Mouse (Mus musculus) regulatory T cell (primary cell): ENCODE results near the gene Tpp2.
"Not testable (repeated sequence)": the region's sequence is repeated elsewhere in the genome, so short reads cannot be mapped to it uniquely, and the experiment has no call there.

Experiments used
- in situ Hi-C: fragments of 300-600 bp; cut with MboI, MseI; formaldehyde crosslinking; loops from one replicate; pipeline ENCODE4 v1.15.1; 2025; ENCODE audit warnings: high pct_unique_total_duplicates

The Tpp2 gene

GRCm38 (mm10) chr1:44015556-44015955, 82.1 kb downstream of the Tpp2 start:
- in situ Hi-C loops, result no loop called here

DNA sequence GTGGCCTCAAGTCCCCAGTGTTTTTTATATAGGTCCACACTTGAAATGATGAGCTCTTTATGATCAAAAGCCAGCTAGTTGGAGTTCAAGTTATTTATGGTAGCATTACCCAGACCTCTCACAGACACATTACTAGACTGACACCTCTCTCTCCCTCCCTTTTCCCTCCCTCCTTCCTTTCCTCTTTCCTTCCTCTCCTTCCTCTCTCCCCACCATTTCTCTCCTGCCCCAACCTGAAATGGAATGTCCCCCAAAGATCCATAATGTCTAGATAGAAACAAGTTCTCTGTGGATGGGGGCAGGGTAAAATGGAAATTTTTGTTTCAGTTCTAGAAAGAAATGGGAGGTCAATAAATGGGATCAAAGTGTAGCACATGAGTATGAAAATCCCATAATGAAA, 86.5 kb downstream of the Tpp2 start, which contains the start of gene Mettl21c:
Mettl21c (minus strand) TSS at position 101 of the 400 bp plus-strand sequence.
- in situ Hi-C loops, result no loop called here

DNA sequence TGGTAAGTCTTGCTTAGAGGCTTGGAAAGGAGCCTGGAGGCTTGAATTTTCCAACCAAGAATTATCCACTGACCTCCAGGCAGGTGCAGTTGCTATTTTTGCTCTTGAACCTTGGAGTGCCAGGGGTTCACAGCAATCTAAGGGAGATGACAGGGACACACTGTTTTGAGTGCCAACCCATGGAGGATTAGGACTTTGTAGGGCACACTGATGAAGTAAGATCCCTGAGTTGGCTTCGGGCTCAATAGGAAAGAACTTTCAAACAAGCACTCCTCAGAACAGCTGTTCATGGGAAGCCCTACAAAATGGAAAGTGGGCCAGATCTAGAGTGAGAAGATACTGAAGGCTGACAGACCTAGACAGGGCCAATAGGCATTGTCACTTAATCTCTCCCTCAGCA, 89.2 kb downstream of the Tpp2 start:
- in situ Hi-C loops, result no loop called here

- in situ Hi-C loops, result no loop called here
These were observed 94.2 kb downstream of the Tpp2 start for GRCm38 (mm10) chr1:44027651-44028050.

- in situ Hi-C loops, result no loop called here
These were observed 98.8 kb downstream of the Tpp2 start for GRCm38 (mm10) chr1:44032213-44032612.

- in situ Hi-C loops, result no loop called here
These were observed 99.5 kb downstream of the Tpp2 start for GRCm38 (mm10) chr1:44032948-44033347.

DNA sequence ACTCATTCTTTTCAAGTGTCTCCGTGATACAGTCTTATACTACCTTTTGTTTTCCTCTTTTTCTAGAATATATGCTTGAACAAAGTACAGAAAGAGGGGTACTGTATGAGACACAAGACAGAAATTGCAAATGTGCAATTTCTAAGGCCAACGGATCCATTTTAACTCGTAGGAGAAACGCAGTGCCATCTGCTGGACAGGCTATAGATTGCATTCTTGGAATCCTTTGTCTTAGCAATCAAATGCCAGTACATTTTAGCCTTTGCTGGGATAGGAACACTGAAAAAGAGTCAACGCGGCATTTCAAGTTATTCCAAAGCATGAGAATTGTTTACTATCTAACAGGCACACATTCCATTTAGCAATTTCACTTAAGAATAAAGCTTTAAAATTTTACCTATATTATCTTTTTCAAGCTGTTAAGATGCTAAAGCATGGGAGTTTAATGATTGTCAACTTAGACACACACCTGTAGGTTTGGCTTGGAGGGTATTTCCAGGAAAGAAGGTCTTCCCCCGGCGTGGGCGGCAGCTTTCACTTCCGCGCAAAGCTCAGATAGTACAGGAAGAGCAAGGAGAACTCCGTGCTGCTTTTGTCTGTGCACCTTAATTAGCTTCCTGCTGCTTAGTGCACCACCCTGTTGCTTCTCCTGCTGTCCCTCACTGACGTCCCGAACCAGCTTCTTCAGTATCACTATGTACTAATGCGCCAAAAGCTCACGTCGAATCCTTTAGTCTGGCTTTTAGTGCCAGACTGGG, 108.5 kb downstream of the Tpp2 start:
- in situ Hi-C loops, result no loop called here

GRCm38 (mm10) chr1:44042555-44042915, 109.1 kb downstream of the Tpp2 start:
- in situ Hi-C loops, result no loop called here

GRCm38 (mm10) chr1:44045689-44046088, 112.2 kb downstream of the Tpp2 start:
- in situ Hi-C loops, result not testable (repeated sequence)

GRCm38 (mm10) chr1:44046556-44046955, 113.1 kb downstream of the Tpp2 start:
- in situ Hi-C loops, result no loop called here
